Mouse (Mus musculus): ENCODE results near the gene Incenp.
"Not testable (repeated sequence)": the region's sequence is repeated elsewhere in the genome, so short reads cannot be mapped to it uniquely, and the experiment has no call there.

Gene Incenp

GRCm38 (mm10) chr19:9899072-9899779, at the start of gene Incenp:
Gene Incenp (minus strand): TSS chr19:9899551.
- peak; percentile 98 for DNase-seq

- DNase-seq, result peak; percentile 60
Measured at GRCm38 (mm10) chr19:9946986-9947385, 47.6 kb upstream of the Incenp start.

GRCm38 (mm10) chr19:9945800-9946564, 46.6 kb upstream of the Incenp start:
- no peak for DNase-seq

GRCm38 (mm10) chr19:9942539-9943533, 43.5 kb upstream of the Incenp start:
- no peak for DNase-seq

GRCm38 (mm10) chr19:9941809-9942208, 42.5 kb upstream of the Incenp start:
- peak; percentile 56 for DNase-seq

GRCm38 (mm10) chr19:9940903-9941302, 41.6 kb upstream of the Incenp start:
- DNase-seq, result no peak

- DNase-seq, result no peak
Measured at GRCm38 (mm10) chr19:9939841-9940240, 40.5 kb upstream of the Incenp start.

- DNase-seq, result no peak
Measured at GRCm38 (mm10) chr19:9938824-9939303, 39.5 kb upstream of the Incenp start.

- no peak for DNase-seq
Measured at GRCm38 (mm10) chr19:9938156-9938823, 38.9 kb upstream of the Incenp start.

GRCm38 (mm10) chr19:9937428-9937827, 38.1 kb upstream of the Incenp start:
- no peak for DNase-seq

GRCm38 (mm10) chr19:9936579-9936978, 37.2 kb upstream of the Incenp start:
- DNase-seq, result no peak

- no peak for DNase-seq
Measured at GRCm38 (mm10) chr19:9933908-9934307, 34.6 kb upstream of the Incenp start.

GRCm38 (mm10) chr19:9931167-9931607, 31.8 kb upstream of the Incenp start:
- DNase-seq, result not testable (repeated sequence)

GRCm38 (mm10) chr19:9928089-9928488, 28.7 kb upstream of the Incenp start:
- DNase-seq, result no peak

GRCm38 (mm10) chr19:9924769-9925272, 25.5 kb upstream of the Incenp start:
- peak; percentile 75 for DNase-seq

GRCm38 (mm10) chr19:9924034-9924768, 24.9 kb upstream of the Incenp start:
- DNase-seq, result no peak

- no peak for DNase-seq
Measured at GRCm38 (mm10) chr19:9923048-9923447, 23.7 kb upstream of the Incenp start.

- no peak for DNase-seq
Measured at GRCm38 (mm10) chr19:9922228-9922627, 22.9 kb upstream of the Incenp start.

GRCm38 (mm10) chr19:9920835-9921784, 21.8 kb upstream of the Incenp start:
- DNase-seq, result peak; percentile 86
